Mouse (Mus musculus) forebrain, embryonic 14.5 days (tissue): ENCODE data around the gene Pkib. TPM values are rescaled to one million over a fixed set of nuclear protein-coding genes. Genes with fewer than 3 reads are reported as not detected.

Experiments
- ATAC-seq: fragments of 200-750 bp; cut with Nextera tagmentation; 2 replicates; pipeline ENCODE4 v1.8.0; 2017; ENCODE audit warnings: mild to moderate bottlenecking, moderate library complexity
- DNase-seq: peaks from one replicate; pipeline ENCODE4 v3.0.0-alpha.2; 2015; ENCODE audit warnings: low spot score
- H3K27ac ChIP-seq: fragments of 300-500 bp; sonication (generic); 2 replicates; pipeline ENCODE4 v1.5.1; 2014; ENCODE audit warnings: low read depth, mild to moderate bottlenecking, control low read depth, low read length, moderate library complexity
- H3K27me3 ChIP-seq: fragments of 300-500 bp; sonication (generic); replicated peaks from 2 replicates; pipeline ENCODE4 v1.6.1; 2014; ENCODE audit warnings: low read length, control low read depth, mixed read lengths; ENCODE audit not compliant: control insufficient read depth, insufficient read depth
- H3K36me3 ChIP-seq: fragments of 300-500 bp; sonication (generic); 2 replicates; pipeline ENCODE4 v1.6.1; 2014; ENCODE audit warnings: low read length, control low read depth; ENCODE audit not compliant: control insufficient read depth, insufficient read depth
- H3K4me1 ChIP-seq: fragments of 300-500 bp; sonication (generic); 2 replicates; pipeline ENCODE4 v1.6.1; 2014; ENCODE audit warnings: antibody characterized with exemption, low read length, control low read depth; ENCODE audit not compliant: control insufficient read depth, insufficient read depth
- H3K4me2 ChIP-seq: fragments of 300-500 bp; sonication (generic); 2 replicates; pipeline ENCODE4 v1.6.1; 2014; ENCODE audit warnings: mild to moderate bottlenecking, control low read depth, low read length
- H3K4me3 ChIP-seq: fragments of 300-500 bp; sonication (generic); 2 replicates; pipeline ENCODE4 v1.5.1; 2014; ENCODE audit warnings: low read depth, low read length, control low read depth
- H3K9ac ChIP-seq: fragments of 300-500 bp; sonication (generic); 2 replicates; pipeline ENCODE4 v1.6.1; 2014; ENCODE audit warnings: mild to moderate bottlenecking, low read length, control low read depth, moderate library complexity
- H3K9me3 ChIP-seq: fragments of 300-500 bp; sonication (generic); replicated peaks from 2 replicates; pipeline ENCODE4 v1.6.1; 2016; ENCODE audit warnings: low read length, control low read depth, mixed read lengths; ENCODE audit not compliant: control insufficient read depth
- WGBS: fragments of 180-500 bp; shearing (Covaris S2); extraction: QIAGEN DNeasy Blood & Tissue Kit; methylation state at CpG from one replicate; pipeline ENCODE4 v1.1.7; 2014; 5-methylcytosine and 5-hydroxymethylcytosine counted together
- polyA plus RNA-seq: library from polyadenylated mRNA; unstranded; fragments of >200 nt; fragmentation: Nextera tagmentation; extraction: Ambion mirVana; gene quantifications from 2 replicates; pipeline ENCODE4 v1.2.1, GENCODE M21; 2014

Gene Pkib
- polyA plus RNA-seq, 1 experiment from 2014 or later: 0.60 TPM

- no peak overlapping the region for H3K27ac ChIP-seq
- ATAC-seq (no peak), DNase-seq (no peak)
- no peaks in the 10 kb centered on the region for H3K36me3 ChIP-seq
- WGBS: 88% methylated on average over 2 of the region's 2 CpGs
- H3K9ac ChIP-seq: no peak overlapping the region
- no peaks in the 10 kb centered on the region for H3K4me1 ChIP-seq
- H3K9me3 ChIP-seq: no peaks in the 10 kb centered on the region
- no peak overlapping the region for H3K4me2 ChIP-seq
- H3K27me3 ChIP-seq: no peaks in the 10 kb centered on the region
- no peak overlapping the region for H3K4me3 ChIP-seq
Observed at GRCm38 (mm10) chr10:57690161-57690560, 58.4 kb downstream of the Pkib start.

- 89% methylated on average over 4 of the region's 4 CpGs for WGBS
- DNase-seq: no peak
- H3K4me2 ChIP-seq: no peak overlapping the region
- H3K27ac ChIP-seq: no peak overlapping the region
- no peak for ATAC-seq
- no peaks in the 10 kb centered on the region for H3K9me3 ChIP-seq
- no peaks in the 10 kb centered on the region for H3K27me3 ChIP-seq
- no peak overlapping the region for H3K4me3 ChIP-seq
- no peak overlapping the region for H3K9ac ChIP-seq
- H3K36me3 ChIP-seq: no peaks in the 10 kb centered on the region
- H3K4me1 ChIP-seq: no peaks in the 10 kb centered on the region
Observed at GRCm38 (mm10) chr10:57702246-57702645, 70.5 kb downstream of the Pkib start.

- Histone ChIP-seq H3K4me2 (no peak overlapping the region), H3K4me3 (no peak overlapping the region), H3K9ac (no peak overlapping the region), H3K27me3 (no peaks in the 10 kb centered on the region), H3K27ac (no peak overlapping the region), H3K36me3 (no peaks in the 10 kb centered on the region), H3K9me3 (no peaks in the 10 kb centered on the region), H3K4me1 (no peaks in the 10 kb centered on the region)
- DNase-seq (no peak), ATAC-seq (no peak)
Observed at GRCm38 (mm10) chr10:57721035-57721434, 89.3 kb downstream of the Pkib start.

- no peak overlapping the region for H3K9ac ChIP-seq
- no peak for ATAC-seq
- no peak overlapping the region for H3K4me3 ChIP-seq
- no peak overlapping the region for H3K27ac ChIP-seq
- no peaks in the 10 kb centered on the region for H3K4me1 ChIP-seq
- 81% methylated on average over 3 of the region's 3 CpGs for WGBS
- no peaks in the 10 kb centered on the region for H3K36me3 ChIP-seq
- H3K4me2 ChIP-seq: no peak overlapping the region
- DNase-seq: no peak
- no peaks in the 10 kb centered on the region for H3K9me3 ChIP-seq
- no peaks in the 10 kb centered on the region for H3K27me3 ChIP-seq
Observed at GRCm38 (mm10) chr10:57722363-57722762, 90.6 kb downstream of the Pkib start.

GRCm38 (mm10) chr10:57727666-57728065, 95.9 kb downstream of the Pkib start:
- Histone ChIP-seq H3K27ac (no peak overlapping the region), H3K4me1 (no peaks in the 10 kb centered on the region), H3K27me3 (no peaks in the 10 kb centered on the region), H3K9me3 (no peaks in the 10 kb centered on the region), H3K36me3 (no peaks in the 10 kb centered on the region), H3K4me3 (no peak overlapping the region), H3K9ac (no peak overlapping the region), H3K4me2 (no peak overlapping the region)
- ATAC-seq (no peak), DNase-seq (no peak)
- WGBS: 83% methylated on average over 8 of the region's 8 CpGs

- Histone ChIP-seq H3K36me3 (no peaks in the 10 kb centered on the region), H3K4me2 (no peak overlapping the region), H3K9ac (no peak overlapping the region), H3K27ac (no peak overlapping the region), H3K27me3 (no peaks in the 10 kb centered on the region), H3K9me3 (no peaks in the 10 kb centered on the region), H3K4me3 (no peak overlapping the region), H3K4me1 (no peaks in the 10 kb centered on the region)
- ATAC-seq (no peak), DNase-seq (no peak)
- 87% methylated on average over 3 of the region's 3 CpGs for WGBS
Observed at GRCm38 (mm10) chr10:57731672-57732071, 99.9 kb downstream of the Pkib start.

- WGBS: 24% methylated on average over 4 of the region's 4 CpGs
- no peaks in the 10 kb centered on the region for H3K4me1 ChIP-seq
- ATAC-seq: no peak
- H3K9me3 ChIP-seq: no peaks in the 10 kb centered on the region
- H3K27me3 ChIP-seq: no peaks in the 10 kb centered on the region
- no peak overlapping the region for H3K4me3 ChIP-seq
- H3K4me2 ChIP-seq: no peak overlapping the region
- no peaks in the 10 kb centered on the region for H3K36me3 ChIP-seq
- DNase-seq: peak; percentile 1
- H3K9ac ChIP-seq: no peak overlapping the region
- no peak overlapping the region for H3K27ac ChIP-seq
Observed at GRCm38 (mm10) chr10:57740733-57741132, 109.0 kb downstream of the Pkib start.

GRCm38 (mm10) chr10:57741351-57741750, 109.6 kb downstream of the Pkib start:
- no peak overlapping the region for H3K4me2 ChIP-seq
- H3K9ac ChIP-seq: no peak overlapping the region
- 33% methylated on average over 2 of the region's 2 CpGs for WGBS
- no peak for ATAC-seq
- H3K27ac ChIP-seq: no peak overlapping the region
- no peaks in the 10 kb centered on the region for H3K4me1 ChIP-seq
- no peaks in the 10 kb centered on the region for H3K27me3 ChIP-seq
- H3K4me3 ChIP-seq: no peak overlapping the region
- no peak for DNase-seq
- H3K36me3 ChIP-seq: no peaks in the 10 kb centered on the region
- no peaks in the 10 kb centered on the region for H3K9me3 ChIP-seq

- Histone ChIP-seq H3K4me2 (no peak overlapping the region), H3K9ac (no peak overlapping the region), H3K27ac (no peak overlapping the region), H3K4me1 (no peaks in the 10 kb centered on the region), H3K9me3 (no peaks in the 10 kb centered on the region), H3K27me3 (no peaks in the 10 kb centered on the region), H3K36me3 (no peaks in the 10 kb centered on the region), H3K4me3 (no peak overlapping the region)
- 71% methylated on average over 7 of the region's 7 CpGs for WGBS
- DNase-seq: no peak
- 0 out of 2 replicates have a peak, but pooled peaks have one; percentile 10 for ATAC-seq
Observed at GRCm38 (mm10) chr10:57743045-57743444, 111.3 kb downstream of the Pkib start.
